Mouse (Mus musculus) right cerebral cortex, postnatal 10 days (tissue): ENCODE results near the gene Zkscan1.
"Not testable (repeated sequence)": the region's sequence is repeated elsewhere in the genome, so short reads cannot be mapped to it uniquely, and the experiment has no call there.

Experiments used
- DNase-seq, 2 experiments: peaks; one replicate each; pipeline ENCODE4 v3.0.0; 2021; ENCODE audit warnings: low spot score in 2 of 2

The Zkscan1 gene

GRCm38 (mm10) chr5:138084996-138085395 is at the start of gene Zkscan1:
Gene Zkscan1 (plus strand): TSS chr5:138085084.
- peak; percentile 87 to 92 for DNase-seq

- not testable (repeated sequence) for DNase-seq
Observed at GRCm38 (mm10) chr5:138052894-138053293, 32.0 kb upstream of the Zkscan1 start, which contains the start of gene Smok3c. Gene Smok3c (plus strand): TSS chr5:138053194.

GRCm38 (mm10) chr5:138073803-138074202 is 11.1 kb upstream of the Zkscan1 start:
- no peak for DNase-seq

GRCm38 (mm10) chr5:138075684-138076083 is 9.2 kb upstream of the Zkscan1 start:
- no peak for DNase-seq

- DNase-seq, result no peak
Observed at GRCm38 (mm10) chr5:138076148-138076547, 8.7 kb upstream of the Zkscan1 start.

GRCm38 (mm10) chr5:138080456-138080855 is 4.4 kb upstream of the Zkscan1 start:
- no peak for DNase-seq

GRCm38 (mm10) chr5:138081446-138081845 is 3.4 kb upstream of the Zkscan1 start:
- no peak for DNase-seq

GRCm38 (mm10) chr5:138083318-138083900 is 1.5 kb upstream of the Zkscan1 start:
- no peak for DNase-seq

GRCm38 (mm10) chr5:138083936-138084335 is 948 bp upstream of the Zkscan1 start:
- no peak for DNase-seq

- DNase-seq, result no peak
Observed at GRCm38 (mm10) chr5:138084507-138084906, 377 bp upstream of the Zkscan1 start.

GRCm38 (mm10) chr5:138085421-138085911 is 582 bp downstream of the Zkscan1 start:
- peak; percentile 28 to 35 for DNase-seq

GRCm38 (mm10) chr5:138086842-138087241 is 2.0 kb downstream of the Zkscan1 start:
- no peak for DNase-seq

GRCm38 (mm10) chr5:138088366-138088765 is 3.5 kb downstream of the Zkscan1 start:
- peak in 1 of 2 experiments; percentile 1 for DNase-seq

- DNase-seq, result no peak
Observed at GRCm38 (mm10) chr5:138089108-138089551, 4.2 kb downstream of the Zkscan1 start.

GRCm38 (mm10) chr5:138090271-138090670 is 5.4 kb downstream of the Zkscan1 start:
- no peak for DNase-seq

GRCm38 (mm10) chr5:138090737-138091136 is 5.9 kb downstream of the Zkscan1 start:
- no peak for DNase-seq

- no peak for DNase-seq
Observed at GRCm38 (mm10) chr5:138092771-138093170, 7.9 kb downstream of the Zkscan1 start.

GRCm38 (mm10) chr5:138094474-138094873 is 9.6 kb downstream of the Zkscan1 start:
- DNase-seq, result no peak

- DNase-seq, result no peak
Observed at GRCm38 (mm10) chr5:138104976-138105375, 20.1 kb downstream of the Zkscan1 start.

- no peak for DNase-seq
Observed at GRCm38 (mm10) chr5:138107130-138107529, 22.2 kb downstream of the Zkscan1 start.

- DNase-seq, result not testable (repeated sequence)
Observed at GRCm38 (mm10) chr5:138109847-138110396, 25.0 kb downstream of the Zkscan1 start.

GRCm38 (mm10) chr5:138116255-138117198 is 31.6 kb downstream of the Zkscan1 start, which contains the start of gene Zscan21:
Gene Zscan21 (plus strand): TSS chr5:138116903.
- peak; percentile 92 to 93 for DNase-seq
